11 mouse cellular contexts compared by ENCODE assay signal in genomic region chr14:78428233-78429019, GRCm38 (mm10).
DNase-seq lines count a peak whose midpoint lies in the region; ATAC-seq lines count a peak whose summit lies in the region.
"Had no signal": no experiment of that assay in that cellular context is flagged by ENCODE, and none has a peak within 500 bp of the region (broad histone marks: within the 10 kb centered on the region; RNA-seq: fewer than 3 reads in every experiment).

No protein-coding gene starts in this region.

- intact Hi-C loops in left cerebral cortex, postnatal 4 days (cut with DNase I), result no loop called here
- intact Hi-C loops in left cerebral cortex, postnatal 36 days (cut with DNase I), result no loop called here

- H3K4me2 ChIP-seq in embryonic facial prominence, embryonic 13.5 days, result no peak overlapping the region
- H3K4me2 ChIP-seq in heart, embryonic 12.5 days, result no peak overlapping the region
- H3K4me2 ChIP-seq: lung, embryonic 15.5 days had no signal

- peaks cover 14% of the 10 kb centered on the region for H3K4me1 ChIP-seq in embryonic facial prominence, embryonic 13.5 days
- H3K4me1 ChIP-seq in embryonic facial prominence, embryonic 10.5 days, result no peaks in the 10 kb centered on the region
- no peaks in the 10 kb centered on the region for H3K4me1 ChIP-seq in heart, embryonic 12.5 days (replicated peaks)
- H3K4me1 ChIP-seq: lung, embryonic 15.5 days had no signal

- DNase-seq in embryonic facial prominence, embryonic 10.5 days (ENCODE audit: low spot score), result no peak
- peak; percentile 10 for DNase-seq in left cerebral cortex, adult 11 months (ENCODE audit: low spot score)
- no peak for DNase-seq in left cerebral cortex, postnatal 4 days
- DNase-seq in left cerebral cortex, postnatal 36 days (ENCODE audit: low spot score in 2 of 2), result peak; percentile 9 to 14
- DNase-seq in embryo, embryonic 10 days (ENCODE audit: low spot score), result no peak
- DNase-seq in cerebellum, adult 9-10 months, result no peak
- DNase-seq: forebrain, postnatal 0 days had no signal

- no peak overlapping the region for H3K9ac ChIP-seq in embryonic facial prominence, embryonic 13.5 days
- H3K9ac ChIP-seq in heart, embryonic 12.5 days, result no peak overlapping the region
- H3K9ac ChIP-seq: forebrain, postnatal 0 days; lung, embryonic 15.5 days had no signal

- H3K27me3 ChIP-seq in embryonic facial prominence, embryonic 13.5 days, result no peaks in the 10 kb centered on the region
- no peaks in the 10 kb centered on the region for H3K27me3 ChIP-seq in embryonic facial prominence, embryonic 10.5 days (replicated peaks; ENCODE audit: low read depth, poor library complexity, severe bottlenecking)
- no peaks in the 10 kb centered on the region for H3K27me3 ChIP-seq in heart, embryonic 12.5 days (replicated peaks)
- H3K27me3 ChIP-seq: lung, embryonic 15.5 days had no signal

- H3K36me3 ChIP-seq in embryonic facial prominence, embryonic 13.5 days, result no peaks in the 10 kb centered on the region
- no peaks in the 10 kb centered on the region for H3K36me3 ChIP-seq in embryonic facial prominence, embryonic 10.5 days (replicated peaks)
- H3K36me3 ChIP-seq in heart, embryonic 12.5 days, result no peaks in the 10 kb centered on the region
- H3K36me3 ChIP-seq: lung, embryonic 15.5 days had no signal

- no peak overlapping the region for H3K4me3 ChIP-seq in embryonic facial prominence, embryonic 13.5 days
- H3K4me3 ChIP-seq in embryonic facial prominence, embryonic 10.5 days, result no peak overlapping the region
- H3K4me3 ChIP-seq in heart, embryonic 12.5 days, result no peak overlapping the region
- H3K4me3 ChIP-seq: lung, embryonic 15.5 days had no signal

- no peaks in the 10 kb centered on the region for H3K9me3 ChIP-seq in embryonic facial prominence, embryonic 13.5 days
- H3K9me3 ChIP-seq in embryonic facial prominence, embryonic 10.5 days, result no peaks in the 10 kb centered on the region
- H3K9me3 ChIP-seq in heart, embryonic 12.5 days (replicated peaks), result no peaks in the 10 kb centered on the region
- H3K9me3 ChIP-seq: lung, embryonic 15.5 days had no signal

- 77% methylated on average over 10 of the region's 10 CpGs for WGBS in embryonic facial prominence, embryonic 13.5 days
- 84% methylated on average over 10 of the region's 10 CpGs for WGBS in embryonic facial prominence, embryonic 10.5 days
- 68% methylated on average over 10 of the region's 10 CpGs for WGBS in heart, embryonic 12.5 days

- H3K27ac ChIP-seq in embryonic facial prominence, embryonic 13.5 days, result peak overlapping the region; percentile 55; the same call in 1 of the 2 replicates
- H3K27ac ChIP-seq in embryonic facial prominence, embryonic 10.5 days (replicated peaks), result no peak overlapping the region
- H3K27ac ChIP-seq in heart, embryonic 12.5 days (ENCODE audit: poor library complexity, severe bottlenecking), result peak overlapping the region; percentile 22; the same call in 1 of the 2 replicates
- H3K27ac ChIP-seq: lung, embryonic 15.5 days had no signal

- no peak for ATAC-seq in embryonic facial prominence, embryonic 13.5 days (ENCODE audit: insufficient number of reproducible peaks, insufficient read depth, low FRiP score, low TSS enrichment, low read depth)
- ATAC-seq in heart, embryonic 12.5 days (ENCODE audit: insufficient number of reproducible peaks, low FRiP score), result no peak
- ATAC-seq: forebrain, postnatal 0 days; midbrain, embryonic 16.5 days had no signal

Comparison
In these comparisons a context has a peak if more than half of its experiments do, and no peak if none do; other contexts are left out.
1. DNase-seq: peak in left cerebral cortex, adult 11 months (single experiment) and left cerebral cortex, postnatal 36 days (2 of 2); none in embryonic facial prominence, embryonic 10.5 days (single experiment), left cerebral cortex, postnatal 4 days (single experiment), embryo, embryonic 10 days (single experiment) and cerebellum, adult 9-10 months (single experiment).